In genomic region chr3:121217011-121217410, GRCm38 (mm10) we compare ENCODE assay signal across 14 mouse cellular contexts. TPM values are rescaled to one million over a fixed set of nuclear protein-coding genes. Genes with fewer than 3 reads are reported as not detected.
DNase-seq lines count a peak whose midpoint lies in the region.
"Had no signal": no experiment of that assay in that cellular context is flagged by ENCODE, and none has a peak within 500 bp of the region (broad histone marks: within the 10 kb centered on the region; RNA-seq: fewer than 3 reads in every experiment).

No protein-coding gene starts in this region.

- peak; percentile 71 to 88 for DNase-seq in adrenal gland, adult (ENCODE audit: inconsistent age in 2 of 2, low spot score in 1 of 2)
- no peak for DNase-seq in adrenal gland, adult 18-20 months (ENCODE audit: low spot score in 2 of 2)
- DNase-seq in adrenal gland, adult 8-10 months: peak; percentile 52
- no peak for DNase-seq in adrenal gland, postnatal 4 days (ENCODE audit: low spot score in 2 of 2)
- peak; percentile 42 for DNase-seq in 3T3-L1 (ENCODE audit: low read depth, low spot score)
- DNase-seq in adrenal gland, postnatal 14 days: peak; percentile 55
- no peak for DNase-seq in T-cell, adult 2 months (ENCODE audit: low spot score)
- no peak for DNase-seq in gastrocnemius, postnatal 25 days
- DNase-seq: cerebellum, adult 11-12 months; cerebellum, adult 2 months; cerebellum, adult 9-10 months; cerebellum, postnatal 10 days; cerebellum, postnatal 25 days; forebrain, postnatal 0 days had no signal

RNA-seq across cellular contexts. Expression of gene Rwdd3, which starts 45.5 kb away (rescaled TPM):
- 1 to 10 TPM; 8.0 to 9.0 TPM for total RNA-seq in adrenal gland, adult 18-20 months (2021)
- total RNA-seq in adrenal gland, adult 8-10 months (2022): 10 to 100 TPM; 10.9 to 18.3 (median 15.1) TPM
- 10 to 100 TPM; 21.3 to 26.4 TPM for total RNA-seq in adrenal gland, postnatal 4 days (2021)
- total RNA-seq in adrenal gland, postnatal 14 days (2021): 11.4 and 13.9 TPM in 2 replicates
- total RNA-seq in gastrocnemius, postnatal 25 days (2021): 1 to 10 TPM; 2.0 to 2.8 TPM

Comparison
In these comparisons a context has a peak if more than half of its experiments do, and no peak if none do; other contexts are left out.
1. DNase-seq: peak in adrenal gland, adult (2 of 2), adrenal gland, adult 8-10 months (single experiment), 3T3-L1 (single experiment) and adrenal gland, postnatal 14 days (single experiment); none in adrenal gland, adult 18-20 months (0 of 2), adrenal gland, postnatal 4 days (0 of 2), T-cell, adult 2 months (single experiment) and gastrocnemius, postnatal 25 days (single experiment).